Mouse (Mus musculus): ENCODE results near the gene Fibcd1. TPM values are rescaled to one million over a fixed set of nuclear protein-coding genes. Genes with fewer than 3 reads are reported as not detected.
A peak's percentile ranks its signal among the peaks of the same experiment; 100 is the strongest.

Gene Fibcd1
- polyA plus RNA-seq, 1 experiment from 2014 or later: 7.7 TPM

DNA sequence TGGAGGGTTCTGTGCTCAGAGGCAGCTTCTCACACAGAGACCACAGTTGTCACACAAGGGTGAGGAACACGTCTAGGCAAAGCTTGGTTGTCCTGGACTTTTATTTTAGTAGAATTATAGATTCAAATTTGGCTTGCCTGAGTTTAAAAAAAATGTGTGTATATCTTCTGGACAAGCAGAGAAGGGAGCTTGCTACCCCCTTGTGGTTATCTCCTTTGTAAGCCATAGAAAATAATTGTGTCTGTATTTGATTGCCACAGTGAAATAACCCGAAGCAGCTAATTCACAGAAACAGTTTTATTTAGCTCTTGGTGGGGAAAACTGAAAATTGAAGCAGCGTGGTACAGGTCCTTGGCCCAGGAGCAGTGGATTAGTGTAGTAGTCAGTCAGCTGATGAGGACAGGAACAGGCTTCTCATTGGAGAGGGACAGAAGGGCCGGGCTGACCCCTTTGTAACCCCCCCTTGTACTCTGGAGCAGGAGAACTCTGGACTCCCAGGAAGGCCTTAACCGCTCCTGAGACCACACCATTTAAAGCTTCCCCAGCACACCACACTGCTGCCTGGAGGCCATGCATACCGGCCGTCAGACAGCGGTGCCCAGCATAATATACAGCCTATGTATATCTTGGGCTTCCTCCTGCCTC is 62.7 kb downstream of the Fibcd1 start:
- no peak for ATAC-seq (ENCODE audit: low FRiP score, low read depth)
- no peak overlapping the region for H3K9ac ChIP-seq

GRCm38 (mm10) chr2:31779258-31779657 is 66.5 kb downstream of the Fibcd1 start:
- H3K36me3 ChIP-seq: peaks cover 3% of the 10 kb centered on the region; the same call in 1 of the 2 replicates

More for the DNA sequence above, 62.7 kb downstream of the Fibcd1 start:
- WGBS: 76% methylated on average over 8 of the region's 8 CpGs
- Histone ChIP-seq H3K27ac (replicated peaks) (no peak overlapping the region), H3K4me1 (replicated peaks) (0 out of 2 replicates have a peak, but pooled peaks cover 7% of the 10 kb centered on the region), H3K4me3 (no peak overlapping the region), H3K9me3 (no peaks in the 10 kb centered on the region), H3K4me2 (no peak overlapping the region), H3K36me3 (peaks cover 3% of the 10 kb centered on the region; the same call in 1 of the 2 replicates), H3K27me3 (no peaks in the 10 kb centered on the region)

GRCm38 (mm10) chr2:31776479-31776878 is 69.3 kb downstream of the Fibcd1 start:
- H3K27me3 ChIP-seq: no peaks in the 10 kb centered on the region
- no peaks in the 10 kb centered on the region for H3K9me3 ChIP-seq
- H3K36me3 ChIP-seq: peaks cover 3% of the 10 kb centered on the region; the same call in 1 of the 2 replicates
- H3K4me1 ChIP-seq (replicated peaks): no peaks in the 10 kb centered on the region; the same call in 1 of the 2 replicates
- no peak overlapping the region for H3K9ac ChIP-seq
- 96% methylated on average over 3 of the region's 3 CpGs for WGBS
- no peak overlapping the region for H3K4me3 ChIP-seq
- ATAC-seq (ENCODE audit: low FRiP score, low read depth): no peak
- H3K4me2 ChIP-seq: no peak overlapping the region
- no peak overlapping the region for H3K27ac ChIP-seq (replicated peaks)

More at GRCm38 (mm10) chr2:31779258-31779657, 66.5 kb downstream of the Fibcd1 start:
- H3K4me3 ChIP-seq: no peak overlapping the region
- no peaks in the 10 kb centered on the region for H3K4me1 ChIP-seq (replicated peaks)
- H3K4me2 ChIP-seq: no peak overlapping the region
- ATAC-seq (ENCODE audit: low FRiP score, low read depth): no peak
- no peaks in the 10 kb centered on the region for H3K9me3 ChIP-seq
- H3K27me3 ChIP-seq: no peaks in the 10 kb centered on the region
- H3K9ac ChIP-seq: no peak overlapping the region
- no peak overlapping the region for H3K27ac ChIP-seq (replicated peaks)
- WGBS: 81% methylated on average over 2 of the region's 2 CpGs

GRCm38 (mm10) chr2:31770781-31771441 is 74.9 kb downstream of the Fibcd1 start:
- H3K4me1 ChIP-seq (replicated peaks): peaks cover 23% of the 10 kb centered on the region
- H3K4me3 ChIP-seq: no peak overlapping the region
- no peak for ATAC-seq (ENCODE audit: low FRiP score, low read depth)
- H3K36me3 ChIP-seq: no peaks in the 10 kb centered on the region
- no peaks in the 10 kb centered on the region for H3K9me3 ChIP-seq
- 52% methylated on average over 7 of the region's 7 CpGs for WGBS
- 0 out of 2 replicates have a peak overlapping the region, but pooled peaks have one; percentile 43 for H3K27ac ChIP-seq (replicated peaks)
- no peaks in the 10 kb centered on the region for H3K27me3 ChIP-seq
- no peak overlapping the region for H3K9ac ChIP-seq
- H3K4me2 ChIP-seq: no peak overlapping the region

DNA sequence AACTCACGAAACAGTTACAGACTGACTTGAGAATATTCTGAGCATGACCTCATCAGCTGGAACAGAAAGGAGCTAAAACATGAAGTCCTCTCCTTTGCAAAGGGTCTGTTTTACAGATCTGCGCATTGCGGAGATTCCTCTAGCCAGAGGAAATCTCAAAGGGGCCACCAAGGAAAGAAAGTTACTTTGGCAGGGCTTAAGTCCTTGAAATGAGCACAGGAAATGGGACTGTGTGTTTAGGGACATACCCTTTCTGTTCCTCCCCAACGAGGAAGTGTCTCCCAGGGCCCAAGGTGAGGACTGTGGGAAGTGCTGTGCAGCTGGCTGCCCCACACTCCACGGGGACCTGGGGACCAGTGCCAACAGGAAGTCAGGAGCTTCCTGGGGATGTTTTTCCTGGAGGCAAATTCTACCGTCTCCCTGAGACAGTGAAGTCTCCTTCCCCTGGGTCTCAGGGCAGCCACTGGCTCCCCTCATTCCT is 76.1 kb downstream of the Fibcd1 start:
- peaks cover 25% of the 10 kb centered on the region for H3K4me1 ChIP-seq (replicated peaks)

GRCm38 (mm10) chr2:31769115-31769514 is 76.7 kb downstream of the Fibcd1 start:
- peaks cover 26% of the 10 kb centered on the region for H3K4me1 ChIP-seq (replicated peaks)
- no peak for ATAC-seq (ENCODE audit: low FRiP score, low read depth)
- peak overlapping the region; percentile 31; the same call in 1 of the 2 replicates for H3K27ac ChIP-seq (replicated peaks)
- WGBS: 43% methylated on average over 4 of the region's 4 CpGs
- no peaks in the 10 kb centered on the region for H3K27me3 ChIP-seq
- H3K4me3 ChIP-seq: no peak overlapping the region
- H3K9me3 ChIP-seq: no peaks in the 10 kb centered on the region
- no peaks in the 10 kb centered on the region for H3K36me3 ChIP-seq
- no peak overlapping the region for H3K9ac ChIP-seq
- no peak overlapping the region for H3K4me2 ChIP-seq

More for the DNA sequence above, 76.1 kb downstream of the Fibcd1 start:
- Histone ChIP-seq H3K36me3 (no peaks in the 10 kb centered on the region), H3K27me3 (no peaks in the 10 kb centered on the region), H3K4me2 (no peak overlapping the region), H3K27ac (replicated peaks) (peak overlapping the region; percentile 31; the same call in 1 of the 2 replicates), H3K4me3 (no peak overlapping the region), H3K9me3 (no peaks in the 10 kb centered on the region), H3K9ac (no peak overlapping the region)
- 47% methylated on average over 6 of the region's 6 CpGs for WGBS
- no peak for ATAC-seq (ENCODE audit: low FRiP score, low read depth)

- Histone ChIP-seq H3K4me2 (no peak overlapping the region), H3K36me3 (no peaks in the 10 kb centered on the region), H3K27me3 (no peaks in the 10 kb centered on the region), H3K9ac (no peak overlapping the region), H3K9me3 (no peaks in the 10 kb centered on the region), H3K27ac (replicated peaks) (no peak overlapping the region), H3K4me3 (no peak overlapping the region), H3K4me1 (replicated peaks) (peaks cover 38% of the 10 kb centered on the region)
- WGBS: 86% methylated on average over 4 of the region's 4 CpGs
- no peak for ATAC-seq (ENCODE audit: low FRiP score, low read depth)
Measured at GRCm38 (mm10) chr2:31767815-31768214, 78.0 kb downstream of the Fibcd1 start.

DNA sequence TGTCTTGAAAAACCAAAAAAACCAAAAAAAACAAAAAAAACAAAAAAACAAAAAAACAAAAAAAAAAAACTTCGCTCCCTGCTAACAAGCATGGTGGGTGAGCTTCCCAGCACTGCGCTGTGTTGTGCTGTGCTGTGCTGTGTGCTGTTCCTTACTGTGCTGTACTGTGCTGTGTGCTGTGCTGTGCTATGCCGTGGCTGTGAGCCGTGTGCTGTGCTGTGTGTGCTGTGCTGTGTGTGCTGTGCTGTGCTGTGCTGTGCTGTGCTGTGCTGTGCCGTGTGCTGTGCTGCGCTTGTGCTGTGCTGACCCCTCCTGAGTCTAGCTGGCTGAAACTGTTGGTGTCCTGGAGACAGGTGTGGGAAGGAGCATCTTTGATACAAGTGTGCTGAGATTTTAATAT is 78.7 kb downstream of the Fibcd1 start:
- H3K27me3 ChIP-seq: no peaks in the 10 kb centered on the region
- H3K36me3 ChIP-seq: no peaks in the 10 kb centered on the region
- H3K9ac ChIP-seq: no peak overlapping the region
- no peak overlapping the region for H3K4me2 ChIP-seq
- H3K9me3 ChIP-seq: no peaks in the 10 kb centered on the region
- 95% methylated on average over 6 of the region's 6 CpGs for WGBS
- ATAC-seq (ENCODE audit: low FRiP score, low read depth): peak; percentile 64; the same call in 1 of the 2 replicates
- no peak overlapping the region for H3K4me3 ChIP-seq
- H3K27ac ChIP-seq (replicated peaks): no peak overlapping the region
- H3K4me1 ChIP-seq (replicated peaks): peaks cover 44% of the 10 kb centered on the region

Other genes starting within 250 kb of the Fibcd1 start
- gene Prdm12, start 206.0 kb downstream of the Fibcd1 start, polyA plus RNA-seq (2015; fragmentation: Nextera tagmentation; extraction: Ambion mirVana): 1.7 and 3.1 TPM in 2 replicates
- 42.0 and 42.4 TPM in 2 replicates for gene Exosc2, start 175.3 kb downstream of the Fibcd1 start, polyA plus RNA-seq (2015; fragmentation: Nextera tagmentation; extraction: Ambion mirVana)
- 17.6 and 18.1 TPM in 2 replicates for gene Abl1, start 157.6 kb downstream of the Fibcd1 start, polyA plus RNA-seq (2015; fragmentation: Nextera tagmentation; extraction: Ambion mirVana)
- gene Qrfp, start 35.4 kb downstream of the Fibcd1 start, polyA plus RNA-seq (2015; fragmentation: Nextera tagmentation; extraction: Ambion mirVana): 0.12 TPM in 1 of 2 replicates, not detected in the other
- 4.9 and 5.4 TPM in 2 replicates for gene Lamc3, start 41.3 kb upstream of the Fibcd1 start, polyA plus RNA-seq (2015; fragmentation: Nextera tagmentation; extraction: Ambion mirVana)
- gene Aif1l, start 104.1 kb upstream of the Fibcd1 start, polyA plus RNA-seq (2015; fragmentation: Nextera tagmentation; extraction: Ambion mirVana): 23.5 and 23.7 TPM in 2 replicates
- gene Nup214, start 128.4 kb upstream of the Fibcd1 start, polyA plus RNA-seq (2015; fragmentation: Nextera tagmentation; extraction: Ambion mirVana): 61.6 and 64.8 TPM in 2 replicates
- gene Fam78a, start 238.9 kb upstream of the Fibcd1 start, polyA plus RNA-seq (2015; fragmentation: Nextera tagmentation; extraction: Ambion mirVana): 0.62 and 0.67 TPM in 2 replicates
- gene Plpp7, start 249.5 kb upstream of the Fibcd1 start, polyA plus RNA-seq (2015; fragmentation: Nextera tagmentation; extraction: Ambion mirVana): 27.5 and 29.5 TPM in 2 replicates